In genomic region chr8:104042434-104042833, GRCm38 (mm10) we compare ENCODE assay signal across 10 mouse cellular contexts. TPM values are rescaled to one million over a fixed set of nuclear protein-coding genes. Genes with fewer than 3 reads are reported as not detected.
A peak's percentile ranks its signal among the peaks of the same experiment; 100 is the strongest.
DNase-seq lines count a peak whose midpoint lies in the region; ATAC-seq and TF ChIP-seq lines count a peak whose summit lies in the region.
"Had no signal": no experiment of that assay in that cellular context is flagged by ENCODE, and none has a peak within 500 bp of the region (broad histone marks: within the 10 kb centered on the region; RNA-seq: fewer than 3 reads in every experiment).

No protein-coding gene starts in this region.

- peak overlapping the region; percentile 73 for H3K27ac ChIP-seq in thymus, adult 2 months (ENCODE audit: control insufficient read depth, insufficient read depth, low read length)
- H3K27ac ChIP-seq in forebrain, embryonic 12.5 days = no peak overlapping the region
- H3K27ac ChIP-seq: midbrain, embryonic 13.5 days had no signal

- ATAC-seq in forebrain, embryonic 12.5 days (ENCODE audit: low FRiP score) = no peak
- ATAC-seq: midbrain, embryonic 13.5 days had no signal

- TF ChIP-seq CTCF in thymus, adult 2 months (IDR thresholded peaks at IDR 0.05; ENCODE audit: borderline replicate concordance, control insufficient read depth, extremely low read depth, insufficient read depth, low read length, poor library complexity) = no peak

- no peak overlapping the region for H3K4me2 ChIP-seq in forebrain, embryonic 12.5 days
- H3K4me2 ChIP-seq: midbrain, embryonic 13.5 days had no signal

- H3K36me3 ChIP-seq in thymus, adult 2 months (ENCODE audit: control insufficient read depth, insufficient read depth, low read length) = no peaks in the 10 kb centered on the region
- H3K36me3 ChIP-seq in forebrain, embryonic 12.5 days (replicated peaks) = no peaks in the 10 kb centered on the region
- H3K36me3 ChIP-seq: midbrain, embryonic 13.5 days had no signal

- WGBS in thymus, adult 2 months = 5% methylated on average over 8 of the region's 8 CpGs
- 51% methylated on average over 8 of the region's 8 CpGs for WGBS in forebrain, embryonic 12.5 days

- H3K4me1 ChIP-seq in thymus, adult 2 months (replicated peaks; ENCODE audit: control insufficient read depth, insufficient read depth, low read length) = peaks cover 34% of the 10 kb centered on the region
- H3K4me1 ChIP-seq in forebrain, embryonic 12.5 days = peaks cover 13% of the 10 kb centered on the region

- DNase-seq in kidney, postnatal 10 days = peak; percentile 48
- DNase-seq in kidney, adult 9 months = no peak
- DNase-seq in embryo, embryonic 10.5 days (ENCODE audit: low spot score) = peak; percentile 41
- peak; percentile 37 for DNase-seq in liver
- peak; percentile 83 for DNase-seq in thymus, adult 2 months
- no peak for DNase-seq in ovary, postnatal 36 days (ENCODE audit: low spot score)
- DNase-seq: cerebellum, postnatal 36 days; gastrocnemius, postnatal 25 days had no signal

- H3K4me3 ChIP-seq in thymus, adult 2 months (ENCODE audit: control insufficient read depth, insufficient read depth, low read length) = no peak overlapping the region
- no peak overlapping the region for H3K4me3 ChIP-seq in forebrain, embryonic 12.5 days (replicated peaks)
- H3K4me3 ChIP-seq: midbrain, embryonic 13.5 days had no signal

- no peak for TF ChIP-seq POLR2A in thymus, adult 2 months (IDR thresholded peaks at IDR 0.05; ENCODE audit: control insufficient read depth, extremely low read depth, insufficient read depth, low read length, poor library complexity)

- H3K9ac ChIP-seq in forebrain, embryonic 12.5 days = no peak overlapping the region
- H3K9ac ChIP-seq: midbrain, embryonic 13.5 days had no signal

- H3K27me3 ChIP-seq in thymus, adult 2 months (ENCODE audit: control insufficient read depth, insufficient read depth, low read length) = no peaks in the 10 kb centered on the region
- H3K27me3 ChIP-seq in forebrain, embryonic 12.5 days = no peaks in the 10 kb centered on the region
- H3K27me3 ChIP-seq: midbrain, embryonic 13.5 days had no signal

- H3K9me3 ChIP-seq in forebrain, embryonic 12.5 days = no peaks in the 10 kb centered on the region
- H3K9me3 ChIP-seq: midbrain, embryonic 13.5 days had no signal

RNA-seq across cellular contexts. Expression of gene Cdh5, which starts 59.0 kb away (rescaled TPM):
- 15.7 and 17.4 TPM in 2 replicates for polyA plus RNA-seq in thymus, adult 2 months (2012; rRNA removed)
- 10.0 and 10.9 TPM in 2 replicates for polyA plus RNA-seq in forebrain, embryonic 12.5 days (2016; fragmentation: Nextera tagmentation; extraction: Ambion mirVana)

Comparison
In these comparisons a context has a peak if more than half of its experiments do, and no peak if none do; other contexts are left out.
1. DNase-seq: peak in kidney, postnatal 10 days (single experiment), embryo, embryonic 10.5 days (single experiment), liver (single experiment) and thymus, adult 2 months (single experiment); none in kidney, adult 9 months (single experiment) and ovary, postnatal 36 days (single experiment).